Mouse (Mus musculus) midbrain, embryonic 14.5 days (tissue): Measurements from ENCODE around the gene Rps6kb2. TPM values are rescaled to one million over a fixed set of nuclear protein-coding genes. Genes with fewer than 3 reads are reported as not detected.
A peak's percentile ranks its signal among the peaks of the same experiment; 100 is the strongest.

ENCODE experiments used
- ATAC-seq: fragments of 200-750 bp; cut with Nextera tagmentation; 2 replicates; pipeline ENCODE4 v1.8.0; 2017; ENCODE audit warnings: moderate number of reproducible peaks, moderate library complexity; ENCODE audit not compliant: low FRiP score, low TSS enrichment
- DNase-seq: peaks from one replicate; pipeline ENCODE4 v3.0.0-alpha.2; 2015
- H3K27ac ChIP-seq: fragments of 300-500 bp; sonication (generic); replicated peaks from 2 replicates; pipeline ENCODE4 v1.5.1; 2014; ENCODE audit warnings: mild to moderate bottlenecking, low read depth, low read length, moderate library complexity
- H3K27me3 ChIP-seq: fragments of 300-500 bp; sonication (generic); 2 replicates; pipeline ENCODE4 v1.6.1; 2014; ENCODE audit warnings: low read length, control low read depth, mixed read lengths; ENCODE audit not compliant: control insufficient read depth, insufficient read depth
- H3K36me3 ChIP-seq: fragments of 300-500 bp; sonication (generic); 2 replicates; pipeline ENCODE4 v1.6.1; 2014; ENCODE audit warnings: low read length, control low read depth; ENCODE audit not compliant: control insufficient read depth, insufficient read depth
- H3K4me1 ChIP-seq: fragments of 300-500 bp; sonication (generic); 2 replicates; pipeline ENCODE4 v1.6.1; 2014; ENCODE audit warnings: mild to moderate bottlenecking, antibody characterized with exemption, low read length, control low read depth; ENCODE audit not compliant: control insufficient read depth, insufficient read depth
- H3K4me2 ChIP-seq: fragments of 300-500 bp; sonication (generic); 2 replicates; pipeline ENCODE4 v1.6.1; 2014; ENCODE audit warnings: mild to moderate bottlenecking, low read length, moderate library complexity
- H3K4me3 ChIP-seq: fragments of 300-500 bp; sonication (generic); replicated peaks from 2 replicates; pipeline ENCODE4 v1.5.1; 2014; ENCODE audit warnings: low read depth, low read length
- H3K9ac ChIP-seq: fragments of 300-500 bp; sonication (generic); replicated peaks from 2 replicates; pipeline ENCODE4 v1.6.1; 2014; ENCODE audit warnings: mild to moderate bottlenecking, low read length, moderate library complexity
- H3K9me3 ChIP-seq: fragments of 300-500 bp; sonication (generic); 2 replicates; pipeline ENCODE4 v1.6.1; 2016; ENCODE audit warnings: low read length, control low read depth, mixed read lengths; ENCODE audit not compliant: control insufficient read depth
- WGBS: fragments of 180-500 bp; shearing (Covaris S2); extraction: QIAGEN DNeasy Blood & Tissue Kit; methylation state at CpG from one replicate; pipeline ENCODE4 v1.1.7; 2014; 5-methylcytosine and 5-hydroxymethylcytosine counted together
- polyA plus RNA-seq: library from polyadenylated mRNA; unstranded; fragments of >200 nt; fragmentation: Nextera tagmentation; extraction: Ambion mirVana; gene quantifications from 2 replicates; pipeline ENCODE4 v1.2.1, GENCODE M21; 2014

Gene Rps6kb2
- polyA plus RNA-seq, 1 experiment from 2014 or later = 42.2 TPM

- peak overlapping the region; percentile 67; the same call in 1 of the 2 replicates for H3K9ac ChIP-seq
- H3K27ac ChIP-seq = peak overlapping the region; percentile 88
- H3K4me3 ChIP-seq = no peak overlapping the region
- H3K4me2 ChIP-seq = no peak overlapping the region
- H3K36me3 ChIP-seq = peaks cover 23% of the 10 kb centered on the region
- 84% methylated on average over 3 of the region's 3 CpGs for WGBS
- H3K27me3 ChIP-seq = no peaks in the 10 kb centered on the region
- DNase-seq (no peak), ATAC-seq (no peak)
- H3K4me1 ChIP-seq = peaks cover 13% of the 10 kb centered on the region
- H3K9me3 ChIP-seq = no peaks in the 10 kb centered on the region
Measured at GRCm38 (mm10) chr19:4164100-4164499, 946 bp upstream of the Rps6kb2 start.

DNA sequence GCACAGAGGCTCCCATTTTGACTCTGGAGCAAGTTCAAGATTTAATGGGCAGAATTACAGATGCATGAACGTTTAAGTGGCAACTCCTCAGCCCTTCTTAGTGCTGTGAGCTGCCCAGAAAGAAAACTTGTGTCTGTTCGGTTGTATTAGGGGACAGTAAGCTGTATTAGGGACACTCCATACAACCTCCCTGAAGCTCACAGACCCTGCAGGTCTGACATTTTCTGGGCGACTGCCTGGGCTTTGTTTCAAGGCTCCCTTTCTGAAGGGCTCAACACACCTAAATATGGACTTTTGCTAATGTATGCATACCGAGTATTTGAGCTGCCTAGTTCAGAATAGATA lies 361 bp upstream of the Rps6kb2 start:
- Histone ChIP-seq H3K27ac (peak overlapping the region; percentile 88), H3K4me1 (peaks cover 13% of the 10 kb centered on the region), H3K36me3 (peaks cover 29% of the 10 kb centered on the region), H3K27me3 (no peaks in the 10 kb centered on the region), H3K4me2 (peak overlapping the region; percentile 72), H3K4me3 (peak overlapping the region; percentile 56), H3K9ac (peak overlapping the region; percentile 67), H3K9me3 (no peaks in the 10 kb centered on the region)
- WGBS = 34% methylated on average over 4 of the region's 4 CpGs
- ATAC-seq (peak; percentile 38; the same call in 1 of the 2 replicates), DNase-seq (no peak)

DNA sequence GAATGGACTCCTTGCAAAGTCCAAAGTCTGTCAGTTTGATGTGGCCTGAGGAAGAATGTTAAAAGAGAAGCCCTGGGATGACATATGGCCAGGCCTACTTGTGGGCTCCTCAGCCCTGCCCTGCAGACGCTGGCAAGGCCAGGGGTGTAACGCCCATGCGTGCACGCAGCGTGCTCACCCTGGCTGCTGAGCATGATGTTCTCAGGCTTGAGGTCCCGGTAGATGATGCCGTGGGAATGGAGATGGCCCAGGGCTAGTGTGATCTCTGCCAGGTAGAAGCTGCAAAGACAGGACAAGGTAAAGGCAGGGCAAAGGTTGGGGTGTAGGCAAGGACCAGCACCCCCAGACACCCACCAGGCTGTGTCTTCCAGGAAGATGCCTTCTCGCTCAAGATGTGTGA lies 4.1 kb downstream of the Rps6kb2 start:
- Histone ChIP-seq H3K4me2 (no peak overlapping the region), H3K27ac (no peak overlapping the region), H3K27me3 (no peaks in the 10 kb centered on the region), H3K4me3 (no peak overlapping the region), H3K9me3 (no peaks in the 10 kb centered on the region), H3K36me3 (peaks cover 62% of the 10 kb centered on the region), H3K9ac (no peak overlapping the region), H3K4me1 (peaks cover 13% of the 10 kb centered on the region)
- ATAC-seq = no peak
- 97% methylated on average over 8 of the region's 8 CpGs for WGBS
- no peak for DNase-seq

DNA sequence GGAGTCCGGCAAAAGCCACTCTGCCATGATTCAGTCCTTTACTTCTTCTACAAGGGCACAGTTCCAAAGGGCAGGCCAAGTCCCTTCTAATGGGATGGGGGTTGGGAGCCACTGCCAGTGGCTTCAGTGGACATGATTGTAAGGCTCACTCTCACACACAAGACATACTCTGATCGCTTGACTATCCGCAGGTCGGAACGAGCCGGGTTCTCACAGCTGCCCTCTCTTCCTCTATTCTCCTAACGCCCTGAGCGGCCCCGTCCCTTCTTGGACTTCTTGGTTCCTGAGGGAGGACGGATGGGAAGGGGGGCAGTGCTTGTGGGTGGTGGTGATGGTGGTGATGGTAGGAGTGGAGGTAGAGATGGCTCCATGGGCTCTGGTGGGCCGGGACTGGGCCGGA lies 6.4 kb downstream of the Rps6kb2 start:
- no peak for ATAC-seq
- Histone ChIP-seq H3K9ac (no peak overlapping the region), H3K36me3 (peaks cover 76% of the 10 kb centered on the region), H3K4me1 (no peaks in the 10 kb centered on the region), H3K4me3 (no peak overlapping the region), H3K4me2 (no peak overlapping the region), H3K27me3 (no peaks in the 10 kb centered on the region), H3K27ac (no peak overlapping the region), H3K9me3 (no peaks in the 10 kb centered on the region)
- DNase-seq = no peak
- 89% methylated on average over 12 of the region's 12 CpGs for WGBS

GRCm38 (mm10) chr19:4156073-4156579 lies 7.0 kb downstream of the Rps6kb2 start:
- Histone ChIP-seq H3K4me2 (no peak overlapping the region), H3K9ac (no peak overlapping the region), H3K27me3 (no peaks in the 10 kb centered on the region), H3K4me3 (no peak overlapping the region), H3K27ac (no peak overlapping the region), H3K4me1 (no peaks in the 10 kb centered on the region), H3K9me3 (no peaks in the 10 kb centered on the region), H3K36me3 (peaks cover 74% of the 10 kb centered on the region)
- WGBS = 70% methylated on average over 20 of the region's 20 CpGs
- no peak for DNase-seq
- no peak for ATAC-seq

- ATAC-seq (no peak), DNase-seq (no peak)
- peaks cover 75% of the 10 kb centered on the region for H3K36me3 ChIP-seq
- no peaks in the 10 kb centered on the region for H3K27me3 ChIP-seq
- H3K9me3 ChIP-seq = no peaks in the 10 kb centered on the region
- no peak overlapping the region for H3K27ac ChIP-seq
- H3K4me2 ChIP-seq = no peak overlapping the region
- no peak overlapping the region for H3K4me3 ChIP-seq
- WGBS = 71% methylated on average over 6 of the region's 6 CpGs
- H3K9ac ChIP-seq = no peak overlapping the region
- no peaks in the 10 kb centered on the region for H3K4me1 ChIP-seq
Measured at GRCm38 (mm10) chr19:4155223-4156072, 7.7 kb downstream of the Rps6kb2 start.

- Histone ChIP-seq H3K9ac (0 out of 2 replicates have a peak overlapping the region, but pooled peaks have one; percentile 13), H3K27ac (no peak overlapping the region), H3K4me2 (no peak overlapping the region), H3K4me1 (peaks cover under 1% of the 10 kb centered on the region; the same call in 1 of the 2 replicates), H3K27me3 (no peaks in the 10 kb centered on the region), H3K4me3 (no peak overlapping the region), H3K36me3 (peaks cover 77% of the 10 kb centered on the region), H3K9me3 (no peaks in the 10 kb centered on the region)
- DNase-seq (no peak), ATAC-seq (no peak)
- 84% methylated on average over 13 of the region's 13 CpGs for WGBS
Measured at GRCm38 (mm10) chr19:4154437-4155222, 8.5 kb downstream of the Rps6kb2 start.

GRCm38 (mm10) chr19:4153232-4153654 lies 9.9 kb downstream of the Rps6kb2 start, which contains the start of gene Ptprcap:
TSS of gene Ptprcap (plus strand) at chr19:4153604.
- 81% methylated on average over 11 of the region's 11 CpGs for WGBS
- Histone ChIP-seq H3K9me3 (no peaks in the 10 kb centered on the region), H3K36me3 (peaks cover 63% of the 10 kb centered on the region), H3K4me1 (peaks cover 8% of the 10 kb centered on the region; the same call in 1 of the 2 replicates), H3K27ac (no peak within 1 kb of the TSS), H3K4me3 (no peak within 1 kb of the TSS), H3K9ac (no peak within 1 kb of the TSS), H3K4me2 (no peak within 1 kb of the TSS), H3K27me3 (no peaks in the 10 kb centered on the region)
- ATAC-seq (no peak), DNase-seq (no peak)
